Mouse (Mus musculus) heart, postnatal 4 days (tissue): ENCODE measurements at regions not wholly inside any gene's neighbourhood (a gene's known extent, or its start where the extent isn't known, plus 50 kb on each side); places are given as distances from the start of the nearest gene placed in this dataset.

ENCODE experiments used
- DNase-seq: peaks from one replicate; pipeline ENCODE4 v3.0.0; 2021

DNA sequence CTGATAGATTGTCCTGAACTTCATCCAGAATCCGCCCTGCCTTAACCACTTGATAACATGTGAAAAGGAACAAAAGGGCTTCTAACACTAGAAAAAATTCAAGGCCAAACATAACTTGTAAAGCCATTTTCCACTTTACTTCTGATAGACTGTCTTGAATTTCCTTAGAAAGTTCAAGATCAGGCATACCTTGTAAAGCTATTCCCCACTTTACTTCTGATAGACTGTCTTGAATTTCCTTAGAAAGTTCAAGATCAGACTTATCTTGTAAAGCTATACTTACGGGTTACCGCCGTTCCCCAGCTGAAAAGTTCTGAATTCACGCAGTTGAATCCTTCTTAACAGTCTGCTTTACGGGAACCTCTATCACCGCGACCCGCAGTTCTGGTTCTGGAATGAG, 108.4 kb downstream of the Gm21913 start:
- peak; percentile 0 for DNase-seq
